Mouse (Mus musculus) frontal cortex, postnatal 36 days (tissue): ENCODE measurements around the gene Elk3.

Experiments
- DNase-seq, 2 experiments: peaks; one replicate each; pipeline ENCODE4 v3.0.0; 2022; ENCODE audit warnings: low spot score in 2 of 2

Elk3 gene

DNA sequence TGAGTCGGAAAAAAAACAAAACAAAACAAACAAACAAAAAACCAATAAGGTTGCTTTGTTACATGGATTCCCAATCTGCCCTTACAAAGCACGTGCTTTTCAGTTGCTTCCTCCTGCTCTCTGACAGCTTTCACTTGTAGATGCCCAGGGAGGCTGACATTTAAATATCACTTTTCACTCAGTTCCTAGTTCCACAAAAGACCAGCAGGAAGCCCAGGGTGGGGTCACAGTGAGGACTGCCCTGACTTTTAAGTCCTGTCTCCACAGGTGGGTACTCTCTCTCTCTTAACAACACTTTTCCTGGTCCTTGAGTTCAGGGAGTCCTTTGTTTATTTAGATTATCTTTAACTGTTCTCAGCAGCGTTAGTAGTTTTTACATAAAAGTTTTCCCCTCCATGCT lies 68.7 kb downstream of the Elk3 start:
- no peak for DNase-seq

- no peak for DNase-seq
These were observed 71.6 kb downstream of the Elk3 start for GRCm38 (mm10) chr10:93239201-93239806.

DNA sequence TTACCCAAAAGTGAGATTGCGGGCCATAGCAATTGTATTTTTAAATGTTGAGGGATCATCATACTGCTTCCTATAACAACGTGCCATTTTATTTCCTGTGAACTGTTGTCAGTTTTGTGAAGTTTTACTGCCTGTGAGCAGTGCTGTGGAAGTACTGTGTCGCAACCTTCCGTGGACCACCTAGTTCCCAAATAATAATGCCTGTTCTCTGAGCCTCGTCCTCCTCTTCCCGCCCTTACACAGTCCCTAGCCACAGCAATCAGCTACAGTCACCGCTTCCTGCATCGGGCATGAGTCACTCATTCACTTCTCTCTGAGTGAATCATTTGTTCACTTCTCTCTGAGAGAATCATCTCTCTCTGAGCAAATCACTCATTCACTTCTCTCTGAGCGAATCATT lies 76.2 kb downstream of the Elk3 start:
- no peak for DNase-seq

DNA sequence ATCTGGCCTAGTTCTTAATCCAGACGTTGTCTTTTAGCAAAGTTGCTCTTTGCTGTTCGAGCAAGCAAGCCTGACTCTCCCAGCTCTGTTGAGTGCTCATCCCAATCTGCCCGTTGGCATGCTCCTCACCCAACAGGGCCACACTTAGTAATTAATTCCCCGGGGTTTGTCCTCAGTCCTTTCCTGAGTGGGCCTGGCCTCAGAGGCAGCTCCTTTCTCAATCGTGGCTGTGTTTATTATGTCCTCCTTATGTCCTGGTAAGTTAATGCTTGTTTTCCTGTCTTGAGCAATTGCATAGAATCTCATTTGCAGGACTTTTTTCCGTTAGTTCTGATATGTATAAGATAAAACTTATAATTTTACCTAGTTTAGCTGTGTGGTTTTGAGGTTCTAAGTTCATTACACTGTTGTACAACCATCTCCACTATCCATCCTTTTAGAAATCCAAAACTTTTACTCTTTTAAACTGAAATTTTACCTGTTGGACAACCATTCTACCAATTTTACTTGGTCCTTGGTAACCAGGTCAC lies 77.2 kb downstream of the Elk3 start:
- no peak for DNase-seq

DNA sequence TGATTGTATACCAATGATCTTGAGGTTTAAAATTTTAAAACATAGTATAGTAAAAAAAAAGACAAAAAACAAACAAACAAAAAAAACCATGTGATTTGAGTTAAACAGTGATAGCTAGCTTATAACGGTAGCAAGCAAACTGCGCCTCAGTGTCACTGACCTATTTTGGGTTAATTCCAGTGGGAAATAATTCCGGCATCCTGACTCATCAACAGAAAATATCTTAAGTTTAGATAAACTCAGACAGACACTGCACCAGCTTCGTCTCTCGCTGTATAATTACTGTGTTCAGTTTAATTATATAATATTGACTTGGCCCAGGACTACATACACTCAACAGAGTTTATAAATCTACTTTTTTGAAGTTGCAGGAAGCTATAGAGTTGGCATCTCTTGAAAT lies 79.0 kb downstream of the Elk3 start:
- DNase-seq = no peak

- DNase-seq = no peak
These were observed 79.4 kb downstream of the Elk3 start for GRCm38 (mm10) chr10:93231490-93231889.

DNA sequence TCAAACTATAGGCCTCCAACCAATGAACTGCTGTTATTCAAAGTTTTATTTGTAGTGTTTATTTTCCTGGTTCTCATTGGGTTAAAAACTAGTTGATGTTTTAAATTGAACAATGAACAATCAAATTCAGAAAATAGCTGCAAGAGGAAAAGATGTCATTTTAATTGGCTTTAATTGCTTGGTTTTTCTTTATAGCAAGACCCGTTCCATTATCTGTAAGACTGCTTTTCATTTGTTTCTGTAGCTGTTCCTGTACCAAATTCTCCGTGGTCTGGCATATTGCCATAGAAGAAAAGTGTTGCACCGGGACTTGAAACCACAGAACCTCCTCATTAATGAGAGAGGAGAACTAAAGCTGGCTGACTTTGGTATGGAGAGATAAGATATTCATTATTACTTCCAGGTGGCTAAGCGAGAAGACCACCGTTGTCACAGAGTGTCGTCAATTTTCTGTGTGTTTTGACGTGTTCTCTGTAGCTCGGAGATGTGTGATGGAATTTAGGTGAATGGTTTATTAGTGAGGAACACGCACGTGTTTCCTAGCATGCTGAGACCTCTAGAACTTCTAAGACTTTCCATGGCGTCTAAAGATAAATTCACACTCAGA lies 82.4 kb downstream of the Elk3 start:
- DNase-seq = no peak

DNA sequence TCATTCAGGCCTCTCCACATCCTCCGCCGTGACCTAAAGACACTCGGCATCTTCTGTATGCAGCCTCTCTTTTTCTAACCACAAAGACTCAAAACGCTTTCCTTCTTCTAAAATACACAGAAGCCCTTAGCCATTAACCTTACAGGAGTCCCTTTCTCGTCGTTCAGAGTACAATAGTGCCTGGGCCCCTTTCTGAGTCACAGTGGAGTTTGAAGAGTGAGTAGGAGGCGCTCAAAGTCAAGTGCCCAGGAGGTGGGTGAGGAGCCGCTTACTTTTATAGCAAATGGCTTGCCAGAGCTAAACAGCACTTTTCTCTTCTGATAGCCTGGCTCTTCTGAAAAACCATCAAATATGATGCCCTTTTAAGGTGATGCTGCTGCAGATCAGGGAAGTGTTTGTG lies 83.0 kb downstream of the Elk3 start:
- no peak for DNase-seq

DNA sequence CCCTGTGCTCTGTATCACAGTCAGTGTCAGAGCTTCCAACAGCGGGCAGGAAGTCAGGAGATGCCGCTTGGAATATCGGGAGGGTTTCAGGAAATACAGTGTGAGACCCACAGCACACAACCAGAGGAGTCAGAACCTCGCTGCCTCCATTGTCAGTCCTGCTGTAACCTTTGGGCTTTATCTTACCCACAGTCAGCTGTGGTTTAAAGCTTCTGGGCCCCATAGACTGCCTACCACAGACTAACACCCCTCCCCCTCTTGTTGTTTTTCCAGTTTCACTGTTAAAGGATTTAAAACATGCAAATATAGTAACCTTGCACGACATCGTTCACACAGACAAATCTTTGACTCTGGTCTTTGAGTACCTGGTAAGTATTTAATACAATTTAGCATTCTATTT lies 85.2 kb downstream of the Elk3 start:
- DNase-seq = no peak

GRCm38 (mm10) chr10:93215051-93215763 lies 95.7 kb downstream of the Elk3 start:
- DNase-seq = no peak

- no peak for DNase-seq
These were observed 96.7 kb downstream of the Elk3 start for GRCm38 (mm10) chr10:93214251-93214650.

- DNase-seq = no peak
These were observed 97.6 kb downstream of the Elk3 start for GRCm38 (mm10) chr10:93213339-93213738.

GRCm38 (mm10) chr10:93212699-93213098 lies 98.2 kb downstream of the Elk3 start:
- no peak for DNase-seq

DNA sequence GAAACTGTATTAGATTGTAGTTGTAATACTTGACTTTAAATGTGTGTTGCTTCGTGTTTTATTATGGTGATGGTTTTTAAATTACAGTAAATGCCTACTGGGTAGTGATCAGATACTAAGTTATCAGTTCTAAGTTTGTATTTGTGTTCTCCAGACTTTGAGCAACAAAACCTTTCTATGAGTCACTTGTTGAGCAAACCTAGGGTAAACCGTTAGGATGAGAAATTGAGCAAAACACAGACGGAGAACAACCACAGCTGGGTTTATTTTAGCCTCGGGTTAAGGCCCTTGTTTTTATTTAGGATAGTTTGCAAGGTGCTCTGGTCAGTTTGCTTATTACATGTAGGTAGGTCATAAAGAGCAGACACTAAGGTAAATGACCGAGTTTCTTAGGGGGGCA lies 103.8 kb downstream of the Elk3 start:
- DNase-seq = no peak

- DNase-seq = no peak
These were observed 105.5 kb downstream of the Elk3 start for GRCm38 (mm10) chr10:93205287-93205956.

GRCm38 (mm10) chr10:93201846-93202458 lies 109.0 kb downstream of the Elk3 start:
- DNase-seq = no peak

DNA sequence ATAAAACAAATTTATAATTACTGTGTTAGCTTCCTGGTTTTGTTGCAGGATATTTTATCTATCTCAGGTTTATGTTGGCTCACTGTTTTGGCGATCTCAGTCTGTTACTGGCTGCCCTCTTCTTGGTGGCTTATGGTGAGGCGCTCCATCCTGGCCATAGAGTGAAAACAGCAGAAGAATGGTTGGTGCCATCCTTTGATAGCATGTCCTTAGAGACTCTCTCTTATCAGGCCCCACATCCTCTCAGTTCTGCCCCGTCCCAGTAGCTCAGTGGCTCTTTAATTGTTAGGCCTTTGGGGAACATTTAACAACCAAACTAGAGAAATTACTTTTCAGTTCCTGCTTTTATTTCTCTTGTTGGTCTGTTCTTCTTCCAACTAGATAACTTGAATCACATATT lies 112.0 kb downstream of the Elk3 start:
- DNase-seq = no peak
